Mouse (Mus musculus): ENCODE results near the gene Ppt2.

The Ppt2 gene

GRCm38 (mm10) chr17:34607997-34608396 lies 20.3 kb downstream of the Ppt2 start:
- CTCF ChIA-PET = no interaction called here

- CTCF ChIA-PET = no interaction called here
Observed at GRCm38 (mm10) chr17:34606186-34607039, 21.9 kb downstream of the Ppt2 start.

GRCm38 (mm10) chr17:34605609-34606008 lies 22.7 kb downstream of the Ppt2 start:
- CTCF ChIA-PET = no interaction called here

GRCm38 (mm10) chr17:34604511-34605237 lies 23.6 kb downstream of the Ppt2 start:
- CTCF ChIA-PET = interaction anchor here (0.6 to 0.7 kb wide), 2 partner anchors 16 to 532 kb away, joined by 3 to 12 read pairs; no protein-coding TSS in a partner anchor

GRCm38 (mm10) chr17:34604061-34604508 lies 24.2 kb downstream of the Ppt2 start, which contains the start of gene Agpat1:
Agpat1 (plus strand) TSS chr17:34604262.
- CTCF ChIA-PET = interaction anchor here (2.1 kb wide), 1 partner anchor 16 kb away, joined by 4 read pairs; no protein-coding TSS in a partner anchor

GRCm38 (mm10) chr17:34603375-34604060 lies 24.8 kb downstream of the Ppt2 start, which contains the start of gene Rnf5:
Rnf5 (minus strand) TSS chr17:34603690.
- CTCF ChIA-PET = interaction anchor here (2.1 kb wide), 1 partner anchor 15 kb away, joined by 4 read pairs; no protein-coding TSS in a partner anchor

GRCm38 (mm10) chr17:34601796-34602195 lies 26.5 kb downstream of the Ppt2 start:
- CTCF ChIA-PET = interaction anchor here (0.7 kb wide), 1 partner anchor 204 kb away, joined by 3 read pairs; no protein-coding TSS in a partner anchor

- CTCF ChIA-PET = interaction anchor here (0.6 kb wide), 1 partner anchor 1136 kb away, joined by 9 read pairs; no protein-coding TSS in a partner anchor
Observed at GRCm38 (mm10) chr17:34599891-34600290, 28.4 kb downstream of the Ppt2 start.

GRCm38 (mm10) chr17:34597566-34598095 lies 30.7 kb downstream of the Ppt2 start, which contains the start of gene Ager:
Ager (plus strand) TSS chr17:34597862.
- CTCF ChIA-PET = interaction anchor here (0.7 kb wide), 2 partner anchors 389 to 823 kb away, joined by 4 to 8 read pairs; no protein-coding TSS in a partner anchor

- CTCF ChIA-PET = interaction anchor here (0.6 to 0.7 kb wide), 2 partner anchors 21 to 398 kb away, joined by 5 to 11 read pairs; no protein-coding TSS in a partner anchor
Observed at GRCm38 (mm10) chr17:34596098-34596497, 32.2 kb downstream of the Ppt2 start.

GRCm38 (mm10) chr17:34593752-34594525 lies 34.4 kb downstream of the Ppt2 start:
- CTCF ChIA-PET = interaction anchor here (1.0 kb wide), 1 partner anchor 9 kb away, joined by 3 read pairs; no protein-coding TSS in a partner anchor

GRCm38 (mm10) chr17:34592581-34593549 lies 35.4 kb downstream of the Ppt2 start:
- CTCF ChIA-PET = interaction anchor here (0.6 to 1.0 kb wide), 2 partner anchors 10 to 375 kb away, joined by 3 to 6 read pairs; no protein-coding TSS in a partner anchor

GRCm38 (mm10) chr17:34591994-34592375 lies 36.3 kb downstream of the Ppt2 start:
- CTCF ChIA-PET = interaction anchor here (0.6 to 0.7 kb wide), 2 partner anchors 376 to 422 kb away, joined by 3 to 6 read pairs; no protein-coding TSS in a partner anchor

- CTCF ChIA-PET = interaction anchor here (0.6 to 0.7 kb wide), 2 partner anchors 349 to 422 kb away, joined by 3 read pairs; no protein-coding TSS in a partner anchor
Observed at GRCm38 (mm10) chr17:34591029-34591993, 37.0 kb downstream of the Ppt2 start, which contains the start of gene Pbx2. Pbx2 (plus strand) TSS chr17:34591266.

GRCm38 (mm10) chr17:34590154-34590987 lies 37.9 kb downstream of the Ppt2 start:
- CTCF ChIA-PET = interaction anchor here (0.6 to 0.8 kb wide), 2 partner anchors 29 to 348 kb away, joined by 3 read pairs; no protein-coding TSS in a partner anchor

GRCm38 (mm10) chr17:34589681-34590101 lies 38.6 kb downstream of the Ppt2 start, which contains the start of gene Gpsm3:
Gpsm3 (plus strand) TSS chr17:34589806.
- CTCF ChIA-PET = interaction anchor here (0.8 kb wide), 1 partner anchor 29 kb away, joined by 3 read pairs; no protein-coding TSS in a partner anchor
